Mouse (Mus musculus) gastrocnemius, adult 18-20 months (tissue): ENCODE data around the gene Sept4. TPM values are rescaled to one million over a fixed set of nuclear protein-coding genes. Genes with fewer than 3 reads are reported as not detected.

Experiments used
- DNase-seq: peaks from one replicate; pipeline ENCODE4 v3.0.0; 2021; ENCODE audit warnings: low spot score
- long read RNA-seq, 2 experiments: library from polyadenylated mRNA; stranded (forward); transcript quantifications; one replicate each; pipeline ENCODE4 v2.0.0; 2021
- total RNA-seq, 2 experiments: library from RNA; stranded (reverse); gene quantifications; 2 replicates each; pipeline ENCODE4 v1.2.3; 2021

Sept4 gene
- 10 to 100 TPM in 1 of 2 experiments, 1 to 10 TPM in 1; 9.8 to 12.1 TPM for total RNA-seq
- long read RNA-seq, experiment 1, partial matches to known transcripts: 0 of 7 reads
- long read RNA-seq, experiment 1, other reads (novel, unspliced or antisense): 7 of 7 reads
- long read RNA-seq, experiment 2, partial matches to known transcripts: 0 of 7 reads
- long read RNA-seq, experiment 2, other reads (novel, unspliced or antisense): 5 of 7 reads

DNA sequence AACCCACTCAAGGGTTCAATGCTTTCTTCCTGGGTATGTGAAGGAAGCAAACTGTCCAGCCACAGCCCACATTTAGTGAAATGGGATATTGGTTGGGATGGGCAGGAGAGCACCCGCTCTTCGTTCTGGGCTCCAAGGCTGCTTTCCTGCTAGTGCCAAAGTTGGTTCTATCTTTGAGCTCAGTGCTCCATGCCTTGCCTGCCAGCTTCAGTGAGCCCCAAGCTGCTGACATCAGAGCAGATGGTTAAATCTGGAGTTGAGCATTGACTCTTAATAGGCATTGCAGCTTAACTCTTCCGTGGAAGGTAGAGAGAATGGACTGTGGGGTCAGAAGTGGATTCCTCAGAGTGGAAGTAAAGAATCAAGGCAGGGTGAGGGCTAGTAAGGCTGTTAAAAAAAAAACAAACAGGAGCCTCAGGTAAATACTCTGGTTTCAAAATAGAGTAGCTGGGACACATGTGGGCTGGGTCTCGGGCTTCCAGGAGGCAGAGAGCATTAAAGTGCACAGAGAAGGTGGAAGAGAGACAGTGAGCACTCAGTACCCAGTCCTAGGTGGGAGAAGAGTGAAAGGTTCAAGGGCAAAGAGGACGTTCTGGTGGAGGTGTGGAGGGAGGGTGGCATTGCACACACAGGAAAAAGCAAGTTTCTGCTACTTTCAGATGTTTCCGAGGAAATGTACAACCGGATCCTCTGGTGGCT, at the start of gene Sept4:
Gene Sept4 (plus strand): TSS at position 649 of the 699 bp plus-strand sequence.
- DNase-seq: no peak

DNA sequence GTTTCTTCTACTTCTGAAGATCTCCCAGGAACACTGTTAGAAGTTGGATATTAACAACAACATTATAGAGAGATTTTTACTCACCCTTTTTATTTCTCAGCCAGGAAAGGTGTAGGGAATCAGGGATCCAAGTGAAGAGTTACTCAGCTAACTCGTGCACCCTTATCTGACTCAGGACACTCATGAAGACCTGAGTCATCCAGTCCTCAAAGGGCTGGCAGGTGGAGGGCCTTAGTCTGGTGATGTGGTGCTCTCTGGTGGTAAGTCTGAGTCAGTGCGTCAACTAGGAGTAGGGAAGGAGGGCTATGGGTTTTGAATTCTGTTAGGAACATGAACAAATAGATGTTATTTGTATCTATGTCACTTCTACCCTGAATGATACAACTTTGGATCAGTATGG, 49.4 kb upstream of the Sept4 start:
- peak; percentile 22 for DNase-seq

DNA sequence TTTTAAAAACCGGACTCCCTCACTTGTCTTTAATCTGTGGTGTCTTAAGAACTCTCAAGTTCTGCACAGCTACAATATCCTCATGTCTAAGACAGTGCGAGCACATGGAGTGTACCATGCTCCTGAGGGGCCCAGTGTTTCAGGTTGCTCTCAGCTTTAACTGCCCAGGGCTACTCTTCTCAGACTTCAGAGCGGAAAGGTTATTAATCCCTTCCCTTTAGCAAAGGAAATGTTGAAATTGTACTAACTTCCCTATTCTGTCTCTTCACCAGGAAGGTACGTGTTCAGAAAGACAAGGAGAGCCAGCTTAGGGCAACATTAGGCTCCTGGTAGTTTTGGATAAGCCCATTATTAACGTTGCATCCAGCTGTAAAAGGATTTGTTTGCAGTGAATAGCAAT, 45.2 kb upstream of the Sept4 start:
- no peak for DNase-seq

DNA sequence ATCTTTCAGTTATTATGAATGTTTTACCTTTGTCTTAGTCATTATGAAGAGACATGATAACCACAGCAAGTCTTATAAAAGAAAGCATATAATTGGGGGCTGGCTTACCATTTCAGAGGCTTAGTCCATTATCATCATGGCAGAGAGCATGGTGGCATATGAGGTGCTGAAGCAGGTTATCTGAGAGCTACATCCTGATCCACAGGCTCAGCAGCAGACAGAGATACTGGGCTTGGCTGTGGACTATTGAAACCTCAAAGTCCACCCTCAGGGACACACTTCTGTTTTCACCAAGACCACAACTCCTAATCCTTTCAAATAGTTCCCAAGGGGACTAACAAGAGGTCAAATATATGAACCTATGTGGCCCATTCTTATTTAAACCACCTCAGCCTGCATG, 44.7 kb upstream of the Sept4 start:
- no peak for DNase-seq

- no peak for DNase-seq
Observed at GRCm38 (mm10) chr11:87524780-87525179, 43.9 kb upstream of the Sept4 start.

DNA sequence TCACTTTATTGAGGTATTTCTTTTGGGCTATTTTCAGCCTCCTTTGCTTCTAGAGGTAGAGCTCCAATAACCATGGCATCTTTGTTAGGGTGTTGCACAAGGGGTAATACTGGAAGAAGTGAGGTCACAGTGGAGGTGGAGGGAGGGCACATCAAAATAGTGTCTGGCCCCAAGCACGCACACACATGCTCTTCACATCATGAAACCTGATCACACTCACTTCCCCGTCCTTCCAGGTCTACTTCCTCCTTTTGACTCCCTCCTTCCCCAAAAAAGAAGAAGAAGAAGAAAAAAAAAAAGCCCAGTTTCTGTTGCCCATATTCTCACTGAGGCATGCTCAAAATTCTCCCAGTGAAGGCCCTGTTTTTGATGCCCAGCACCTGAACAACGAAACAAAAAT, 41.3 kb upstream of the Sept4 start:
- DNase-seq: no peak

DNA sequence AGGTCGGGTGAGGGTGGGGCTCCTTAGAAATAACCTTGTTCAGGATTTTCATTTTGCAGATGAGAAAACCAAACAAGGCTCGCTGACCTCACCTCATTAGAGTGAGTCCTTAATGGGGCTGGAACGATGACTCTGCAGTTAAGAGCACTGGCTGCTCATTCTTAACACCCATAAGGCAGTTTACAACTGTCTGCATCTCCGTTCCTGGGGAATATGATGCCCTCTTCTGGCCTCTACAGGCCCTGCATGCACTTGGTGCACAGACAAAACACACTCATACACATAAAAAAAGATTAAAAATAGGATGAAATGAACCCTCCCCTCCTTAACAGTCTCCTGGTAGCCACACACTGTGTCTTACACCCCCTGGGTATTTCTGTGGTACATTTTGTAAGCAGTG, 40.7 kb upstream of the Sept4 start:
- no peak for DNase-seq

DNA sequence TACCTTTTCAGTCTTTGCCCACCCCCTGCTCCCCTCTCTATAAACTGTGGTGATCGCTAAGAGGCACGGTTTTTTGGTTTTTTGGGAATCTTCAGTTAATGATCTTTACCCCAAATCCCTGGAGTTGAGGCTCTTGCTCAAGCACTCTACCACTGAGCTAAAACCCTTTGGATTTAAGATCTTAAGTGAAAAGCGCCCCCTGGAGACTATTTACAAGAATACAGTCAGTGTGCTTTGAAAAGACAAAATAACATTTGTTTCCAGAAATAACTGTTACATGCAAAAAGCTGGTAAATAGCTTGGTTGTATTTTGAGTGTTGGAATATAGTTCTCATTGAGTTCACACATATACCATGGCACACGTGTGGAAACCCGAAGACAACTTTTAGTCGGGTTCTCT, 37.0 kb upstream of the Sept4 start:
- DNase-seq: no peak

- DNase-seq: no peak
Observed at GRCm38 (mm10) chr11:87542285-87542684, 26.4 kb upstream of the Sept4 start.

GRCm38 (mm10) chr11:87542906-87543305, 25.8 kb upstream of the Sept4 start:
- no peak for DNase-seq

GRCm38 (mm10) chr11:87553342-87553741, 15.4 kb upstream of the Sept4 start:
- DNase-seq: no peak

DNA sequence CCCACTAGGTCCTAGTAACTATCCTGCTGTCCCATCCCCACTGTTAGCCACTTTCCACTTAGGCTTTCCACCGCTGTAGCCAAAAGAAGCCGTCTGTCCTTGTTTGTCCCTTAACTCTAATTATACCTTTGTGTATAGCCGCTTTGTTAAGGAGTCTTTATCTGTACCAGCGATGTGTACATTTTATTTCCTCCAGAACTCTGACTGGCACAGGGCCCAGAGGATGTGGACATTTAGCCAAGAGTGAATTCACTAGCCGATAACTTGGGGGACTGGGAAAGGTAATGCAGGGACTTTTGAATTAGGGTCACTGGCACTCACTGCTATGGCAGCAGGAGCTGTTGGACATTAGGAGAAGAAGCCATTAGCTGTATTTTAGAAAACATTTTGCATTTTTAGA, 14.3 kb upstream of the Sept4 start:
- DNase-seq: no peak

- DNase-seq: no peak
Observed at GRCm38 (mm10) chr11:87555106-87555703, 13.5 kb upstream of the Sept4 start.

GRCm38 (mm10) chr11:87561208-87561607, 7.5 kb upstream of the Sept4 start:
- DNase-seq: no peak

- DNase-seq: no peak
Observed at GRCm38 (mm10) chr11:87566501-87566900, 2.2 kb upstream of the Sept4 start, which contains the start of gene Gm11492. Gm11492 (plus strand) TSS chr11:87566653.

GRCm38 (mm10) chr11:87570743-87571142, 2.0 kb downstream of the Sept4 start:
- DNase-seq: no peak

GRCm38 (mm10) chr11:87571361-87571950, 2.8 kb downstream of the Sept4 start:
- DNase-seq: no peak

GRCm38 (mm10) chr11:87573751-87574150, 5.0 kb downstream of the Sept4 start:
- DNase-seq: no peak

DNA sequence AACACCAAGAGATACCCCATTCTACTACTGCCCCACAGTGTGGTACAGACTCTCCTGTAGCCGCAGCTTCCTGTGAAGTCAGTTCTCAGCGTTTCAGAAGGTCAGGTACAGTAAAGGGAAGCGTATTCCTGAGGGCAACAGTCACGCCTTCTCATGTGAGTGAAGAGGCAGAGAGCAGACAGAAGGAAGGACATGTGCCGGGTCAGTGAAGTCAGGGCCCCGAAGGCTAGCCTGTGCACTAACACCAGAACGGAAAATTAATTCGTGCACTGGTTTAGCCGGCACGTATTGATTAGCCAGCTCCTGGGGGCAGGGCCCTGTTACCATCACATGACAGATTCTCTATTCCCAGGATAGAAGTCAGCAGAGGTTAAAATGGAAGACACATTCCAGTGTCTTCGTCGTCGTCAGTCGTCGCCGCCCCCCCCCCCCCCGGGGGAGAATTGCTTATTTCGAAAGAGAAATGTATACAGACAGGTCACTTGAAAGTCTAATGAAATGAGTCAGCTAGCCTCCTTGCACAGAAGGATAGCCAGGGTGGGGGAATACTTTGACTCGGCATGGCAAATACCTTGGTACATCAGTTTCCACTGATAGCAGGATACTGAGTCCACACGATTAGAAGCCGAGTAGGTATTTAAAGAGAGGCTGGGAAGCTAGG, 5.9 kb downstream of the Sept4 start:
- DNase-seq: no peak

GRCm38 (mm10) chr11:87577601-87578248, 9.0 kb downstream of the Sept4 start:
- no peak for DNase-seq

DNA sequence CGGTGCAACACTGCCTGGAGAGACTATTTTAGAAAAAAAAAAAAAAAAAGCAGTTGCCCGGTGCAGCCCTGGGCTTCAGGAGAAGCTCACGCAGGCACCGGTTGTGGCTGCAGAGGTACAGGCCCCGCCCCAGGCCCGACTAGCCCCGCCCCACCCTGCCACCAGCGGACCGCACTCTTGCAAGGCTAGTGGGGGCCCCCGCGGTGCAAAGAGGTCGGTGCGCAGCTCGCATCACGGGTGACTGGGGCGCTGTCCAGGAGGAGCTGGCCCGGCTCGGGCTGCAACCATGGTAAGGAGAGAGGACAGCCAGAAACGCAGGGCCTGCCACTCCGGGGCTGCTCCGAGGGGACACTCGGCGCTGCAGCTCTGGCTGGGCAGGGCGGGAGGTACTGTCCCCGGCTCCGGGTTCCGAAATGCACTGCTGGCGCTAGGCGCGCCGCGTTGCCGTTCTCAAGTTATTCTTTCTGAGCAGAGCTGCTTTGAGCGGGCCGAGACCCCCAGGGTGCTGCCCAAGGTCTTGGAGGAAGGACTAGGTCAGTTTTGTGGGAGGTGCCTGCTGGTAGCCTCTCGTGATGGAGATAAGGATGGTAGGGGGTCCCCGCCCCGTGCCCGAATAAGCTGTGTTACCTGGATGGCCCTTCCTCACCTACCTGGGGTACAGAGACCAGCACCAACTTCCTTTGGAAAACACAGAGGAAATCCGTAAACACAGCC, 9.7 kb downstream of the Sept4 start:
- DNase-seq: peak; percentile 47
